Mouse (Mus musculus): ENCODE measurements at regions not wholly inside any gene's neighbourhood (a gene's known extent, or its start where the extent isn't known, plus 50 kb on each side); places are given as distances from the start of the nearest gene placed in this dataset.
A peak's percentile ranks its signal among the peaks of the same experiment; 100 is the strongest.

DNA sequence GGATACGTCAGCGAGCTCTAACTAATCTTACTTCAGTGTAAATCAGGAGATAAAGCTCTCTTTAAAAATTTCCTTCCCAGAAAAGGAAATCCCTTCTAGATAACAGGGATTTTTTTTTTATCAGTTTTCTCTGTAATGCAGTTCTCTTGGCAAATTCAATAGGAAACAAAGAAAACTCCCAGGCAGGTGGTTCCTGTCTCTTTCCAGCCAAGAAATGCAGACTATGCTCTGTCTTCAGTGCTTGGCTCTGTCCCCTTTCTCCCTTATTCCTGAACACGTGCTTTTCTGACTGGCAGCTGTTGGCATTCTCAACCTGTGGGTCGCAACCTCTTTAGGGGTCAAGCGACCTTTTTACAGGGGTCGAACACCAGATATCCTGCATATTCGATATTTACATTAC, 121.5 kb downstream of the Gm5426 start:
- no peaks in the 10 kb centered on the region for H3K27me3 ChIP-seq (replicated peaks)
- no peak overlapping the region for H3K4me2 ChIP-seq
- H3K36me3 ChIP-seq, result no peaks in the 10 kb centered on the region
- WGBS, result 60% methylated on average over 7 of the region's 7 CpGs
- no peak overlapping the region for H3K9ac ChIP-seq
- ATAC-seq (ENCODE audit: insufficient read depth, low FRiP score, low read depth), result no peak
- no peaks in the 10 kb centered on the region for H3K9me3 ChIP-seq
- H3K27ac ChIP-seq, result no peak overlapping the region
- H3K4me1 ChIP-seq, result no peaks in the 10 kb centered on the region
- H3K4me3 ChIP-seq (replicated peaks), result no peak overlapping the region

DNA sequence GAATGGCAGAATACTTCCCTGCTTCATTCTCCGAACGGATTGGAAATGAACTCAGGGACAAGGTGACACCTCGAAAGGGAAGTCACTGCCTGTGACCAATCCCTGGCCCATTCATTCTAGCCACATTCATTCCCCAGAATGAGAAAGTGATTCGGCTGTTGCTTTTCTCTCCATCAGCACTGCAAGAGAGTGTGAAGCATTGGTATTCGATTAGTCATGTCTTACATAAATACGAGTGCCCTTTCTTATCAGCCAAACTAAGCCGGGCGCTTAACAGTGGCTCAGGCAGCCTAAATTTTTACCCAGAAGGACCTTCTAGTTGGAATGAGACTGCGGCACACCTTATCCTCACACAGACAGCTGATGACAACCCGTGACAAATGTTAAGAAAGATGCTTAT, 122.8 kb downstream of the Gm5426 start:
- Histone ChIP-seq H3K9ac (no peak overlapping the region), H3K36me3 (no peaks in the 10 kb centered on the region), H3K4me1 (peaks cover 6% of the 10 kb centered on the region; the same call in 1 of the 2 replicates), H3K27me3 (replicated peaks) (no peaks in the 10 kb centered on the region), H3K9me3 (no peaks in the 10 kb centered on the region), H3K4me2 (no peak overlapping the region), H3K27ac (no peak overlapping the region), H3K4me3 (replicated peaks) (no peak overlapping the region)
- 64% methylated on average over 10 of the region's 10 CpGs for WGBS
- ATAC-seq (ENCODE audit: insufficient read depth, low FRiP score, low read depth), result no peak

DNA sequence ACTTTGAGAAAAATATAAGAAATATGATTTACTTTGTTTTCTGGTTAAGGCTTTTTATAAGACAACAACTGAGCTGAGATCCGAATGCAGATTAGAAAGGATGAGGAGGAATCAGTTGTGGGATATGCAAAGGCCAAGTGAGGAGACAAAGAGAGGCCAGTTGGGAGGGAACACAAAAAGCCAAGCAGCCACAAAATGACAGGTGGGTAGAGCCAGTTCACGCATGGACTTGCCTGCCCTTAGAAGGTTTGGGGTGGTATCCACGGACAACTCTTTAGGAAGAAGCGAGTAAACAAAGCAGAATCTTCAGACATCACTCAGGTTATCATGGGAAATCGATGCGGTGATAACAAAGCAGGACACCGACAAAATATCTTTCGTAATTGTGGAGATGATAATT, 123.2 kb downstream of the Gm5426 start:
- H3K4me2 ChIP-seq, result no peak overlapping the region
- no peak for ATAC-seq (ENCODE audit: insufficient read depth, low FRiP score, low read depth)
- 88% methylated on average over 8 of the region's 8 CpGs for WGBS

DNA sequence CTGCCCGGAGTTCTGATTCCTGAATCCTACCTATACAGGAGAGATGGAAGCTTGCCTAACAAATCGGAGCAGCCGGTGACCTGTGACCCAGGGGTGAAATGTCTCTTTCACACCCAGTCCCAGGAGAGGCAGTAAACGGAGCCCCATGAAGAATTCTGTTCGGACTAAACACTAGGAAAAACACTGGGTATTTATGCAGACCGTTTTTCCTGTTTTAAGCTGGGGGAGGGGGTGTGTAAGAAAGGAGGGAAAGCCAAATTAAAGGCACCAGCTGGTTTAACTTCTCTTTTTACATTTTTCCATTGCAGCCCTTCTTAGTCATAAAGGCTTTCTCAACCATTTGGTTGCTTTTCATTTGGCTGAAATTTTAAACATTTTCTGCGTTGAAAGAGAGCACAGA, 127.1 kb downstream of the Gm5426 start:
- Histone ChIP-seq H3K36me3 (no peaks in the 10 kb centered on the region), H3K9ac (no peak overlapping the region), H3K9me3 (no peaks in the 10 kb centered on the region), H3K4me2 (peak overlapping the region; percentile 33; the same call in 1 of the 2 replicates), H3K27ac (peak overlapping the region; percentile 65), H3K4me1 (peaks cover 19% of the 10 kb centered on the region), H3K4me3 (replicated peaks) (no peak overlapping the region), H3K27me3 (replicated peaks) (no peaks in the 10 kb centered on the region)
- 13% methylated on average over 7 of the region's 7 CpGs for WGBS
- ATAC-seq (ENCODE audit: insufficient read depth, low FRiP score, low read depth), result peak; percentile 35; the same call in 1 of the 2 replicates

More for the DNA sequence above, 123.2 kb downstream of the Gm5426 start:
- H3K4me3 ChIP-seq (replicated peaks), result no peak overlapping the region
- no peaks in the 10 kb centered on the region for H3K27me3 ChIP-seq (replicated peaks)
- no peak overlapping the region for H3K27ac ChIP-seq
- no peaks in the 10 kb centered on the region for H3K36me3 ChIP-seq
- no peak overlapping the region for H3K9ac ChIP-seq
- peaks cover 6% of the 10 kb centered on the region; the same call in 1 of the 2 replicates for H3K4me1 ChIP-seq
- H3K9me3 ChIP-seq, result no peaks in the 10 kb centered on the region

DNA sequence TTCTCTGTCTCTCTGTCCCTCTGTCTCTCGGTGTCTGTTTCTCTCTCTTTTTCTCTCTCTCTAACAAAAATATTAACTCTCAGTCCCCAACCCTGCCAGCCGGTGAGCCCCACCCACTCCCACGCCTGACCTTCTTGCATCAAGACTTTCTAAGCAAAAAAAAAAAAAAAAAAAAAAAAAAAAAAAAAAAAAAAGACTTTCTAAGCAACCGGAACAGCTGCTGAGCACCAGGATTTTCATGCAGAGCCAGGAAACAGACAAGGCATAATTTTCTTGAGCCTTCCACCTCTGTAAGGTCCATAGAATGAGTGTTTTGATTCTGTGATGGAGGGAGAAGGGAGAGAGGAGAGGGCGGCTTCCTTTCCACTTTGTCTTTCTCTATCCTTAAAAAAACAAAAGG, 128.0 kb downstream of the Gm5426 start:
- ATAC-seq (ENCODE audit: insufficient read depth, low FRiP score, low read depth), result no peak
- H3K4me3 ChIP-seq (replicated peaks), result no peak overlapping the region
- peaks cover 19% of the 10 kb centered on the region for H3K4me1 ChIP-seq
- no peak overlapping the region for H3K9ac ChIP-seq
- no peaks in the 10 kb centered on the region for H3K36me3 ChIP-seq
- no peak overlapping the region for H3K4me2 ChIP-seq
- no peaks in the 10 kb centered on the region for H3K27me3 ChIP-seq (replicated peaks)
- no peaks in the 10 kb centered on the region for H3K9me3 ChIP-seq
- H3K27ac ChIP-seq, result peak overlapping the region; percentile 23; the same call in 1 of the 2 replicates
- 13% methylated on average over 5 of the region's 5 CpGs for WGBS

DNA sequence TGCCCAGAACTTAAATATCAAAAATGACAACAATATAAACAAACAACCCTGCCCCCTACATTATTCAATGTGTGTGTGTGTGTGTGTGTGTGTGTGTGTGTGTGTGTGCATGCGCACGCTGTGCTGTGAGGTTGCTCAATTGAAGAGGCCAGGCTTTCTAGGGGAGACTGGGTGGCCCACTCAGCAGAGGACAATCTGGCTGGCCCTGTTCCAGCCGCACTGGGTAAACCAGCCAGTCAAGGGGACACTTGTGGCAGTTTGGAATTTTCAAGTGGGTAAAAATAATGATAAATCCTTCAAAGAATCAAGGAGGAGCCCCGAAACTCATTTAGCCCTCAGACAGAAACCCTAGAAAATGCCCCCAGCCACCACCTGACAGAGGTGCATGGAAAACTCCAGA, 128.5 kb downstream of the Gm5426 start:
- H3K4me3 ChIP-seq (replicated peaks), result no peak overlapping the region
- H3K27me3 ChIP-seq (replicated peaks), result no peaks in the 10 kb centered on the region
- H3K4me2 ChIP-seq, result no peak overlapping the region
- 64% methylated on average over 4 of the region's 4 CpGs for WGBS
- ATAC-seq (ENCODE audit: insufficient read depth, low FRiP score, low read depth), result peak; percentile 43; the same call in 1 of the 2 replicates
- H3K9ac ChIP-seq, result no peak overlapping the region
- H3K4me1 ChIP-seq, result peaks cover 19% of the 10 kb centered on the region
- H3K9me3 ChIP-seq, result no peaks in the 10 kb centered on the region
- H3K27ac ChIP-seq, result peak overlapping the region; percentile 23; the same call in 1 of the 2 replicates
- H3K36me3 ChIP-seq, result no peaks in the 10 kb centered on the region

DNA sequence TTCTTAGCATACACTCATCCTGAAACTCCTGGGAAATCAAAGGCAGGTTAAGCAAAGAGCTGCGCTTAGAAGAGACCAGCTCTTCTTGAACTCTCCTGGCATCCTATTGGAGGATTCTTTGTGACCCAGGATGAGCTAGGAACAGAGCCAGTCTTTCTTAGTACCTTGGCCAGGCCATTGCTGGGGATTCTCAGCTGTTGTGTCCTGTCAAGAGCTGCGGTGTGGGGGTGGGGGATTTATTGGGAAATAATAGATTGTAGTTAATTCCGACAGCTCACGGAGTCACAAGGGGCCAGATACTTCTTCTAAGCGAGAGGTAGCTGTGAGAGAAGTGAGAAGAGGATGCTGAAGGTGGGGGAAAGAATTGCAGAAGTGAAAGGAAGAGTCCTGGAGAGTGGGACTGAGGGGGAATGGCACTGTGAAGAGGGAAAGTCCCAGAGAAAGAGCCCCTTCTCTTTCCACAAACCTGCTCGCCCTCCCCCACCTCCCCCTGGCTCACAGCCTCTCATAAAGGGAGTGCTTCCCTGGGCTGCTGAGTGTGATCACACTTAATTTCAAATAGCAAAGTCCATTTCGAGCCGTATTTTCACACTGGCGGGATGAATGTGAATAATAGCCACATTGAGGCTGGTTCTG, 129.8 kb downstream of the Gm5426 start:
- 57% methylated on average over 9 of the region's 9 CpGs for WGBS
- Histone ChIP-seq H3K9ac (no peak overlapping the region), H3K4me3 (replicated peaks) (no peak overlapping the region), H3K4me1 (peaks cover 19% of the 10 kb centered on the region), H3K9me3 (no peaks in the 10 kb centered on the region), H3K27me3 (replicated peaks) (no peaks in the 10 kb centered on the region), H3K36me3 (no peaks in the 10 kb centered on the region), H3K27ac (no peak overlapping the region), H3K4me2 (no peak overlapping the region)
- no peak for ATAC-seq (ENCODE audit: insufficient read depth, low FRiP score, low read depth)

DNA sequence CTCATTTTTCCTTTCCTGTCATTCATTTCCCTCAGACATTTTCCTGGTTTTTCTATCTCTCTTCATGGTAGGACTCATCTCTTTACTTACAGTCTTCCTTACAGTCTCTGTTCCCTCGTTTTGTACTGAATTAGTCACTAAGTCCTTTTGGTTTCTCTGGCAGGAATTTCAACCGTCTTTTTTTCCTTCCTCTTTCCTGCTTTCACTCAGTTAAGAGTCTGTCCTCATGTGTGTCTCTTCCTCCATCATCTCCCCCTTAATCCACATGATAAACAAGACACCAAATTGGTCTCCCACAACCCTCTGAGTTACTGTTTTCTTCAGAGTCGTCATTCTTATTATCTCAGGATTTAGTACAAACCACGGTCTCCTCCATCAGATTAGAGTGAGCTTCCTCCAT, 131.2 kb downstream of the Gm5426 start:
- WGBS, result 69% methylated on average over 4 of the region's 4 CpGs
- Histone ChIP-seq H3K4me3 (replicated peaks) (no peak overlapping the region), H3K36me3 (no peaks in the 10 kb centered on the region), H3K4me2 (no peak overlapping the region), H3K9ac (no peak overlapping the region), H3K27ac (no peak overlapping the region), H3K4me1 (peaks cover 19% of the 10 kb centered on the region), H3K9me3 (no peaks in the 10 kb centered on the region), H3K27me3 (replicated peaks) (no peaks in the 10 kb centered on the region)
- ATAC-seq (ENCODE audit: insufficient read depth, low FRiP score, low read depth), result no peak

DNA sequence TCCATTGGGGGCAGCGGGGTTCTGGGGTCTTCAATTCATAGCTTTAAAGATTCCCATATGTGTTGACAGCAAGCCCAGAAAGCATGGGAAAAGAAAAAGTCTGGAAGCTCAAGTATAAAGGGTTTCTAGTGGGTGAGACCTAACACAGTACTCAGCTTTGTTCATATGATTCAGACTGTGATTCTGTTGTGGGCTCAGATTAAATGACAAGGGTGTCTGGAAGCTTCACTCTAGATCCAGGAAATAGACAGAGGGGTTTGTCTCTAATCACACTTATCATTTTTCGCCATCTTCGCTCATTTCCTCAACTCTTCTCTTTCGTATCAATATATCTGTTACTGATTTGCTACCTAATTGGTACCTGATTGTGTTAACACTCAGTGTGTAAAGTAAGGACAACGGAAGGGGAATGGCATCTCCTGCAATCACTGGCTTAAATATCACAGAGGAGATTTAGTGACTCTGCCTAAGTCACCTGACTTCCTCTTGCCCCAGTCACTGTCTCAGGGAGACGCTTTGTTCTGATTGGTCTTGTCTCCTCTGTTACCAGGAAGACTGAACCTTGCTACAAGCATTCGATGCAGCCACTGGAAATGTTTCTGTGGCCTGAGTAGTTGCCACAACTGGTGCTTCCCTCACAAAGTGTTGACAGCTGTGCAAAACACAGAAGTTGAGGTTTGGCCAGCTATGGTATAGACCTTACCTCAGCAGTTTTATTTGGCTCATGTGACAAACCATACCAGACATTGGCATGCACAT, 137.4 kb downstream of the Gm5426 start:
- Histone ChIP-seq H3K4me1 (no peaks in the 10 kb centered on the region), H3K4me2 (no peak overlapping the region), H3K27me3 (replicated peaks) (no peaks in the 10 kb centered on the region), H3K9ac (no peak overlapping the region), H3K9me3 (no peaks in the 10 kb centered on the region), H3K27ac (no peak overlapping the region; the same call in 1 of the 2 replicates), H3K4me3 (replicated peaks) (no peak overlapping the region), H3K36me3 (no peaks in the 10 kb centered on the region)
- ATAC-seq (ENCODE audit: insufficient read depth, low FRiP score, low read depth), result no peak
- 80% methylated on average over 7 of the region's 7 CpGs for WGBS

DNA sequence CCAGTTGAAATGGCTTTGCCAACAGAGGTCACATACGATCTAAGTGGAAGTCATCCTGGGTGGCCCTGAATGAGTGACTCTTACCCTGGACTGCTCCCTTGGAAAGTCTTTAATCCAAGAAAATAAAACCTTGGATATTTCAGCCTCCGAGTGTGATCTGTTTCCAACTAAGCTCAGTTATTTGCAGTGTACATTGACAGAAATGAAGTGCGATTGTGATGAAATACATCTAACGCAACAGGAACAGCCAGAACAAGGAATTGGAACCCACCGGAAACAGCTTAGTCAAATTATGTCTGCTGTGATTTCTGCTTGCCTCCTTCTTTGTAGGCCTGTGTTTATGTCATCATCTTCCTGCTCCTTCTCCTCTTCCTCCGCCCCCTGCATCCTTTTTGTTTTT, 143.7 kb downstream of the Gm5426 start:
- ATAC-seq (ENCODE audit: insufficient read depth, low FRiP score, low read depth), result no peak
- H3K4me3 ChIP-seq (replicated peaks), result no peak overlapping the region
- no peak overlapping the region for H3K4me2 ChIP-seq
- no peaks in the 10 kb centered on the region for H3K4me1 ChIP-seq
- 83% methylated on average over 6 of the region's 6 CpGs for WGBS
- H3K27me3 ChIP-seq (replicated peaks), result no peaks in the 10 kb centered on the region
- no peak overlapping the region for H3K9ac ChIP-seq
- no peaks in the 10 kb centered on the region for H3K36me3 ChIP-seq
- no peak overlapping the region for H3K27ac ChIP-seq
- no peaks in the 10 kb centered on the region for H3K9me3 ChIP-seq

DNA sequence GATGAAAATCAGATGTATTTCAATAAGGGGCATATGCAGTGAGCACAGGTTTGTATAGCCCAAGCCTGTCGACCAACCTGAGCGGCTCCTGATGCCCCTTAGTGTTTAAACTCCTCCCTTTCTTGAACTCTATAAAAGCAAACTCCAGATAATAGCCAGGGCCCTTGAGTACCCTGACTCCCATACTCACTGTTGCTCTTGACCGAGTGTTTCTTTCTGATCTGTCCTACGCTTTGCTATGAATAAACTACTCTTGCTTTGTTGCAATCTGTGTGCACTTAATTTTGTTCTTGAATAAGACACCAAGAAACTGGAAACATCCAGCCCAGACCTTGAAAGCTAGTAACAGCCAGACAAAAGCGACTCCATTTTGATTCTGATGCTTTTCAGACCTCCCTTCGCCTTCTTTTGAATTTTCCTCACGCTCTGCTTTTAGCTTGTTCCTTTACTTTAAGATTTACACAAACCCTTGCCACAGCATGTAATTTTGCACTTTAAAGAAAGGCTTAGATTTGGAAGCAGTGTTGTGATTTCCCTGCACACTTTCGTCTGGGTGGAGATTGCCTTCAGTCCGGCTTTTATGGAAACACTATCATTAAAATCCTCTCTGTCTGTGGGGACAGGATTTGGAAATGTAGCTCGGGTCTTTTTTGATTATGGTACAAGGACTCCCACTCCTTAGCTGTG, 149.1 kb downstream of the Gm5426 start:
- Histone ChIP-seq H3K4me3 (replicated peaks) (no peak overlapping the region), H3K9me3 (no peaks in the 10 kb centered on the region), H3K4me1 (no peaks in the 10 kb centered on the region), H3K27ac (no peak overlapping the region), H3K4me2 (no peak overlapping the region), H3K9ac (no peak overlapping the region), H3K36me3 (no peaks in the 10 kb centered on the region), H3K27me3 (replicated peaks) (no peaks in the 10 kb centered on the region)
- no peak for ATAC-seq (ENCODE audit: insufficient read depth, low FRiP score, low read depth)
- 81% methylated on average over 10 of the region's 10 CpGs for WGBS

DNA sequence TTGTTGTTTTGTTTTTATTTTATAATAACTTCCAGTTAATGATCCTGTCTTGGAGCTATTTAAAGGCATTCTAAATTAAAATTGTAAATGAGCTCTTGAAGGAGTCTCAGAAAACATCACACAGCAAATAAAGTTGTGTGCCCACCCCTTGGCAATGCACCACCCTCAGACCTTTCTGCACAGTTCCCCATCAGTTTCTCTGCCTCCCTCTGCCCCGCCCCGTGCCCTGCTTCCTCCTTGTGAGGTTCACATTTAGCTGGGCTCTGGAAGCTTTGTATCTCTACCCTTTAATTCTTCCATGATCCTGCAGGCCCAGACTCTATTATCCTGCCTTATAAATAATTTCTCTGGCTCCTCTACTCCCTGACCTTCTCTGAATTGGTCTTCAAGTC, 149.7 kb downstream of the Gm5426 start:
- Histone ChIP-seq H3K4me2 (no peak overlapping the region), H3K4me3 (replicated peaks) (no peak overlapping the region), H3K36me3 (no peaks in the 10 kb centered on the region), H3K9ac (no peak overlapping the region), H3K9me3 (no peaks in the 10 kb centered on the region), H3K4me1 (no peaks in the 10 kb centered on the region), H3K27ac (no peak overlapping the region), H3K27me3 (replicated peaks) (no peaks in the 10 kb centered on the region)
- 68% methylated on average over 2 of the region's 2 CpGs for WGBS
- ATAC-seq (ENCODE audit: insufficient read depth, low FRiP score, low read depth), result no peak

All from stomach, embryonic 15.5 days (tissue).